Mouse (Mus musculus) CH12.LX (cell line): Measurements from ENCODE around the gene Pkp1. TPM values are rescaled to one million over a fixed set of nuclear protein-coding genes. Genes with fewer than 3 reads are reported as not detected.
A peak's percentile ranks its signal among the peaks of the same experiment; 100 is the strongest.

Experiments
- DNase-seq: peaks from one replicate; pipeline ENCODE4 v3.0.0-alpha.2; 2013; ENCODE audit errors: extremely low read depth
- H3K27ac ChIP-seq: 2 replicates; pipeline ENCODE4 v1.5.1; 2012; ENCODE audit warnings: low read depth, mild to moderate bottlenecking, control low read depth, moderate library complexity; ENCODE audit not compliant: insufficient read depth
- H3K27me3 ChIP-seq: replicated peaks from 2 replicates; pipeline ENCODE3; 2012; ENCODE audit warnings: inconsistent platforms
- H3K36me3 ChIP-seq, 2 experiments: replicated peaks in 1 of 2; 2 replicates each; pipeline versions ENCODE3 to v1.6.1; 2012; ENCODE audit warnings: inconsistent platforms in 1 of 2, low read length in 1 of 2, mild to moderate bottlenecking in 1 of 2, mixed read lengths in 1 of 2, moderate library complexity in 1 of 2; ENCODE audit not compliant: control insufficient read depth in 1 of 2, insufficient read depth in 1 of 2
- H3K4me1 ChIP-seq, 2 experiments: 2 replicates each; pipeline ENCODE4 v1.6.1; 2012; ENCODE audit warnings: inconsistent platforms in 1 of 2, moderate library complexity in 1 of 2; ENCODE audit not compliant: insufficient read depth in 2 of 2, control insufficient read depth in 1 of 2
- H3K4me2 ChIP-seq: 2 replicates; pipeline ENCODE4 v1.6.1; 2012; ENCODE audit warnings: low read depth, mild to moderate bottlenecking, control low read depth; ENCODE audit not compliant: poor library complexity, insufficient read depth, severe bottlenecking
- H3K4me3 ChIP-seq, 3 experiments: fragments of 150-350 bp in 1 of 3; sonication (generic) in 1 of 3; replicated peaks in 1 of 3; 2 replicates each; pipeline versions ENCODE3 to v1.5.1; 2011 to 2012; ENCODE audit warnings: low read depth in 2 of 3, low read length in 2 of 3, mild to moderate bottlenecking in 2 of 3, moderate library complexity in 2 of 3, control low read depth in 1 of 3, improper control_type of control experiment in 1 of 3, inconsistent platforms in 1 of 3, mixed read lengths in 1 of 3; ENCODE audit not compliant: poor library complexity in 1 of 3
- H3K79me2 ChIP-seq: replicated peaks from 2 replicates; pipeline ENCODE4 v1.6.1; 2012; ENCODE audit warnings: mild to moderate bottlenecking, moderate library complexity; ENCODE audit not compliant: control insufficient read depth, poor library complexity, insufficient read depth, severe bottlenecking; ENCODE audit errors: extremely low read depth
- H3K9ac ChIP-seq: 2 replicates; pipeline ENCODE4 v1.6.1; 2012; ENCODE audit warnings: low read depth, mild to moderate bottlenecking, control low read depth, moderate library complexity; ENCODE audit not compliant: insufficient read depth
- H3K9me3 ChIP-seq: replicated peaks from 2 replicates; pipeline ENCODE3; 2012; ENCODE audit warnings: low read length, inconsistent platforms, mixed read lengths
- BHLHE40 ChIP-seq: IDR thresholded peaks from 2 replicates; pipeline ENCODE4 v1.6.1; 2011; ENCODE audit warnings: mild to moderate bottlenecking, low read depth, low read length, improper control_type of control experiment
- CHD2 ChIP-seq: IDR thresholded peaks from 2 replicates; pipeline ENCODE4 v1.6.1; 2011; ENCODE audit warnings: low read length, improper control_type of control experiment
- CTCF ChIP-seq, 2 experiments: IDR thresholded peaks in 1 of 2; conservative IDR thresholded peaks in 1 of 2; 2 replicates each; pipeline ENCODE4 v1.5.1; 2011 to 2012; ENCODE audit warnings: low read depth in 2 of 2, low read length in 2 of 2, improper control_type of control experiment in 1 of 2, inconsistent platforms in 1 of 2, mild to moderate bottlenecking in 1 of 2, moderate library complexity in 1 of 2
- ELF1 ChIP-seq: IDR thresholded peaks from 2 replicates; pipeline ENCODE4 v1.6.1; 2014; ENCODE audit warnings: low read depth, mild to moderate bottlenecking, inconsistent platforms, low read length, improper control_type of control experiment
- EP300 ChIP-seq: IDR thresholded peaks from 2 replicates; pipeline ENCODE4 v1.6.1; 2011; ENCODE audit warnings: low read length, improper control_type of control experiment
- ETS1 ChIP-seq: conservative IDR thresholded peaks from 2 replicates; pipeline ENCODE4 v1.6.1; 2012; ENCODE audit warnings: low read depth, mild to moderate bottlenecking, inconsistent platforms, low read length, improper control_type of control experiment, moderate library complexity
- IRF4 ChIP-seq: IDR thresholded peaks from 2 replicates; pipeline ENCODE4 v1.6.1; 2014; ENCODE audit warnings: low read depth, mild to moderate bottlenecking, inconsistent platforms, low read length, improper control_type of control experiment
- JUN ChIP-seq: IDR thresholded peaks from 2 replicates; pipeline ENCODE4 v1.6.1; 2011; ENCODE audit warnings: low read depth, mild to moderate bottlenecking, low read length, improper control_type of control experiment, moderate library complexity; ENCODE audit not compliant: insufficient read depth
- KAT2A ChIP-seq: IDR thresholded peaks from 2 replicates; pipeline ENCODE4 v1.6.1; 2012; ENCODE audit warnings: low read length, improper control_type of control experiment, inconsistent platforms; ENCODE audit not compliant: insufficient replicate concordance
- MEF2A ChIP-seq: IDR thresholded peaks from 2 replicates; pipeline ENCODE4 v1.6.1; 2014; ENCODE audit warnings: low read depth, mild to moderate bottlenecking, inconsistent platforms, low read length, improper control_type of control experiment, borderline replicate concordance
- MYC ChIP-seq: IDR thresholded peaks from 2 replicates; pipeline ENCODE4 v1.6.1; 2011; ENCODE audit warnings: low read depth, mild to moderate bottlenecking, improper control_type of control experiment, low read length
- POLR2A ChIP-seq: IDR thresholded peaks from 2 replicates; pipeline ENCODE4 v1.6.1; 2011; ENCODE audit warnings: low read depth, mild to moderate bottlenecking, improper control_type of control experiment, low read length
- RAD21 ChIP-seq: IDR thresholded peaks from 2 replicates; pipeline ENCODE4 v1.6.1; 2011; ENCODE audit warnings: low read depth, mild to moderate bottlenecking, low read length, improper control_type of control experiment, moderate library complexity
- SMC3 ChIP-seq: IDR thresholded peaks from 2 replicates; pipeline ENCODE4 v1.6.1; 2011; ENCODE audit warnings: low read depth, low read length, improper control_type of control experiment
- TCF12 ChIP-seq: IDR thresholded peaks from 2 replicates; pipeline ENCODE4 v1.6.1; 2014; ENCODE audit warnings: low read depth, mild to moderate bottlenecking, inconsistent platforms, low read length, improper control_type of control experiment
- ZMIZ1 ChIP-seq: IDR thresholded peaks from 2 replicates; pipeline ENCODE4 v1.6.1; 2012; ENCODE audit warnings: low read depth, mild to moderate bottlenecking, inconsistent platforms, low read length, improper control_type of control experiment
- dilution Hi-C: fragments of 300-500 bp; cut with MboI; formaldehyde crosslinking; loops from 2 replicates; pipeline ENCODE4 v1.14.3; 2020; ENCODE audit warnings: low sequenced_read_pairs; ENCODE audit not compliant: extremely low pct_unique_long_range_greater_than_20kb, extremely low pct_ligation_motif_present
- in situ Hi-C: fragments of 300-500 bp; cut with MboI; formaldehyde crosslinking; loops from 3 replicates; pipeline ENCODE4 v1.14.3; 2019; ENCODE audit warnings: low sequenced_read_pairs, low pct_ligation_motif_present, low pct_unique_long_range_greater_than_20kb, mixed read lengths
- polyA plus RNA-seq: library from polyadenylated mRNA; unstranded; fragments of >175 nt; gene quantifications from 2 replicates; pipeline ENCODE4 v1.2.1, GENCODE M21; 2012; ENCODE audit warnings: low read depth; ENCODE audit not compliant: insufficient read length
- total RNA-seq, 2 experiments: library from RNA; depleted of rRNA; stranded (reverse); fragments of 300-350 nt in 1 of 2; fragments of >200 nt in 1 of 2; gene quantifications; 2 replicates each; pipeline ENCODE4 v1.2.3; 2012 to 2014

Gene Pkp1
- total and polyA plus RNA-seq, 3 experiments = not detected

GRCm38 (mm10) chr1:135958483-135958882 lies 39.5 kb upstream of the Pkp1 start:
- H3K36me3 ChIP-seq = no peaks in the 10 kb centered on the region
- H3K4me1 ChIP-seq = no peaks in the 10 kb centered on the region
- dilution Hi-C loops (no loop called here), in situ Hi-C loops (no loop called here)
- no peaks in the 10 kb centered on the region for H3K9me3 ChIP-seq
- H3K4me2 ChIP-seq = no peak overlapping the region
- no peaks in the 10 kb centered on the region for H3K79me2 ChIP-seq
- no peak for TF ChIP-seq ELF1
- TF ChIP-seq SMC3 = peak; percentile 58
- peak; percentile 53; the same call in 1 of the 2 replicates for TF ChIP-seq MYC
- TF ChIP-seq BHLHE40 = no peak
- TF ChIP-seq EP300 = no peak
- peak; percentile 69 for TF ChIP-seq RAD21
- peak; percentile 79 to 95 for TF ChIP-seq CTCF (conservative IDR thresholded peaks at IDR 0.05 in 1 of 2, IDR thresholded peaks at IDR 0.05 in 1 of 2; ENCODE audit: low read depth in 2 of 2, low read length in 2 of 2)
- TF ChIP-seq JUN = no peak
- no peak for TF ChIP-seq ETS1
- H3K4me3 ChIP-seq = no peak overlapping the region
- H3K27ac ChIP-seq = no peak overlapping the region
- peak; percentile 62 for DNase-seq
- H3K9ac ChIP-seq = no peak overlapping the region
- H3K27me3 ChIP-seq = peaks cover 83% of the 10 kb centered on the region

- H3K79me2 ChIP-seq = no peaks in the 10 kb centered on the region
- H3K4me1 ChIP-seq = peaks cover 3 to 22% of the 10 kb centered on the region in 2 experiments
- no peak overlapping the region for H3K4me2 ChIP-seq
- in situ Hi-C loops = loop anchor here (5.0 kb wide), 1 partner anchor 82 kb away; no protein-coding TSS in a partner anchor
- H3K9me3 ChIP-seq = no peaks in the 10 kb centered on the region
- no peak overlapping the region for H3K4me3 ChIP-seq
- dilution Hi-C loops = no loop called here
- H3K36me3 ChIP-seq = no peaks in the 10 kb centered on the region
- TF ChIP-seq JUN (no peak), ZMIZ1 (no peak), POLR2A (no peak), IRF4 (no peak), KAT2A (no peak), CHD2 (no peak), MEF2A (no peak), TCF12 (no peak)
- DNase-seq = no peak
- H3K27ac ChIP-seq = no peak overlapping the region
- H3K9ac ChIP-seq = no peak overlapping the region
- peaks cover 66% of the 10 kb centered on the region for H3K27me3 ChIP-seq
These were observed 29.9 kb upstream of the Pkp1 start for GRCm38 (mm10) chr1:135948871-135949270.
